Mouse (Mus musculus) sigmoid colon, adult 10 weeks (tissue): ENCODE data around the gene Tusc2. TPM values are rescaled to one million over a fixed set of nuclear protein-coding genes. Genes with fewer than 3 reads are reported as not detected.

Experiments used
- polyA plus RNA-seq: library from polyadenylated mRNA; stranded (reverse); fragments of 350-450 nt; fragmentation: Illumina TruSeq; extraction: RNeasy Lipid Tissue Mini Kit (QIAGEN cat#74804); gene quantifications from one replicate; pipeline ENCODE4 v1.2.3, GENCODE M21; 2014; ENCODE audit warnings: low read depth, low replicate concordance

Tusc2 gene
- 20.1 TPM for polyA plus RNA-seq

GRCm38 (mm10) chr9:107563029-107563581, at the start of gene Tusc2:
Gene Tusc2 (plus strand): TSS chr9:107563255.

DNA sequence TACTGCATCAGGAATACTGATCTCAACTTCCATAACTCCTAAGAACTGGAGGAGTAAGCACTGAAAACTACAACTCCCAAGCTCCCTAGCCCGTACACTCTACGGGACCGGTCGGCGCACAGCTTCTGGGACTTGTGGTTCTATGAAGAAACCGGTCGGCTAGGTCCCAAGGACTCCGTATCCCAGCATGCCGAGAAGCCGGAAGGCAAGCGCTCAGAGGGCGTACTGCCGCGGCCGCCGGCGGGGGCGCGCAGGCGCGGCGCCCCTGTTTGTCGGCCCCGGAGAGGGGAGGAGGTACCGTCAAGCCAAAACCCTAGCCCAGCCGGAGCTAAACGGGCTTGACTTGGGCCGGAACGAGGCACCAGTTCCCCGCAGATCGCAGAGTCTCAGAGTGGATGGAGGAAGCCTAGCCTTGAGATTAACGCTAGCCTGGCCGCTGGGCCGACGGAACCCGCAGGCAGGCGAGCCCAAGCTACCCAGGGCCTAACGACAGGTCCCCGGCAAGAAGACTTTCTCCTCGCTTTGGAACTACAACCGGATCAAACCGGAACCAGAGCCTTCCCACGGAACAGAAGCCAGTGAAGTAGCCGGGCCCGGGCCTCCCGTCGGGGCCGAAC, 29.2 kb upstream of the Tusc2 start, which contains the start of gene Tmem115:
Gene Tmem115 (plus strand): TSS at position 155 of the 617 bp plus-strand sequence.

DNA sequence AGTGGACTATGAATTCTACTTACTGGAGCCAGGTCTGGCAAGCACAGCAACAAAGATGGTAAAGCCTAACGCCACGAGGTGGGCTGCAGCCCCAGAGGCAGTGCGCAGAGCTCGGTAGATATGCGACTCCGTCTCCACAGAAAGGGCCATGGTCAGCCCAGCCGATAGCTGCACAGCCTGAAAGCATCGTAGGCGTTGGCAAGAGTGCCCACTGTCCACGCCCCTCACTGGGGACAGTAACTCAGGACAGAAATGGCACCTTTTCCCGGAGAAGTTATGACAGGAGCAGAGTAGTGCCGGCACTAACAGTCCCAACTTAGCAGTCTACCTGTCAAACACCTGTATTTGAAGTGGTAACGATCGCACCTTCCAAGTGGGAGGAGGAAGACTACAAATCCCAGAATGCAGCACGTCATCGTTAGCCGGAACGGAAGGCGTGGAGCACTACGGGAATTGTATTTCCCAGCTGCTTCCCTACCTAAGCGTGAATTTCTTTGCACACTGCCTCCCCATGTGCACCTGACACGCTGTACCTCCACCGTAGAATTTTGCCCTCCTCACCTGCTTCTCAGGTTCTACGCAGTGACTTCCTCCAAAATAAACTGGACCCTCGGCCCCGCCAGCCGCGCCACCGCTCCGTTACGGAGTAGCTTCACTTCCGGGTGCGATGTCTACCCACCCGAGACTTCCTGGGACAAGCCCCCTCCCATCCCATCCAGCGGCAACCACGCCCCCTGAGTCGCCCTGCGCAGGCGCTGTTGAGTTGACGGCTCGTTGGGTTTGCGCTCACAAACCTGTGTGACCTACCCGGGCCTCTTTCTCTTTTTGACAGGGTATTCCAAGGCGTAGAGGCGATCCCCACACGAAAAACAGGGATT, 21.3 kb upstream of the Tusc2 start, which contains the start of the genes Cyb561d2 and Nprl2:
Gene Cyb561d2 (minus strand): TSS at position 720 of the 878 bp plus-strand sequence.
Gene Nprl2 (plus strand): TSS at position 753 of the 878 bp plus-strand sequence.

DNA sequence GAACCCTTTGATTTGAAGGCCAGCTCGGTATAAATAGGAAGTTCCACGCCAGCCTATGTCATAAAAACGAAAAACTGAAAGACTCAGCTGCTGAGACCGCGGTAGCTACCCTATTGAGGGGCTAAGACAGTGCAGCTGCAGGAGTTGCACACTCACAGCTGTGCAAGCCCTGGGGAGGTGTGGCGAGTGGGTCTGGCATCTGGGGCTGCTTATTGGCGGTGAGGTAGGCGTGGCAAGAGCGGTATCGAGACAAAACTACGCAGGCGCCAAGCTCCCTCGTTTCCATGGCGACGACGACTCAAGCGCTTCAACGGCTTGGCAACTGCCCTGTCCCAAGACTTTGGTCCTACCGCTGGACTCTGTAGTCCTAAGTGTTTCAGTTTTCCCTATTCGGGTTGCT, 16.0 kb upstream of the Tusc2 start, which contains the start of gene Zmynd10:
Gene Zmynd10 (plus strand): TSS at position 273 of the 400 bp plus-strand sequence.

DNA sequence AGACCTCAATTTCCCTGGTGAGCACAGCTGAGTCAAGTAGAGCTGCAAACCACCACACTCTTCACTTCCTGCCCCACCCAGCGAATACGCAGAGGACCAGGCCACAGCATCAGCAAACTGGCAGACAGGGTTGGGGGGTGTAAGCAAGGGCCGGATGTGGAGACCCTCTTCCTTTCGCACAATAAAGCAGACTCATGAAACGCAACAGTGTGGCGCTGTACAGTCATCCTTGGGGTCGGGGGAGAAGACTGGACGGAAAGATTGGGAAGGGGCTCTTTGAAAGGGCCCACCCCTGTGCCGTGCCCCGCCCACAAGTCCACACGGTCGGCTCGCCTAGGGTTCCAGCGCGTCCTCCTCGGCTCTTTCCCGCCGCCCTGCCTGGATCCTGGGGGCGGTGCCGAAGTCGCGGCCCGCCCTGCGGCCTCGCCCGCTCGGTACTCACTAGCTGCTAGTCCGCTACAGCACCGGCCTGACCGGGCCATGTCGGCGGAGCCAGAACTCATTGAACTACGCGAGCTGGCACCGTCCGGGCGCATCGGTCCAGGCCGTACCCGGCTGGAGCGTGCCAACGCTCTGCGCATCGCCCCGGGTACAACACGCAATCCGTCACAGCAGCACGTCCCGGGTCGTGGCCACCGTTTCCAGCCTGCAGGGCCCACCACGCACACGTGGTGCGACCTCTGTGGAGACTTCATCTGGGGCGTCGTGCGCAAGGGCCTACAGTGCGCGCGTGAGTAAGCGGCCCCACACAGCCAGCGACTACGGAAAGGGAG, 11.8 kb upstream of the Tusc2 start, which contains the start of gene Rassf1:
Gene Rassf1 (plus strand): TSS at position 439 of the 773 bp plus-strand sequence.

GRCm38 (mm10) chr9:107567702-107568319, 4.8 kb downstream of the Tusc2 start, which contains the start of gene Hyal2:
Gene Hyal2 (plus strand): TSS chr9:107567945.

DNA sequence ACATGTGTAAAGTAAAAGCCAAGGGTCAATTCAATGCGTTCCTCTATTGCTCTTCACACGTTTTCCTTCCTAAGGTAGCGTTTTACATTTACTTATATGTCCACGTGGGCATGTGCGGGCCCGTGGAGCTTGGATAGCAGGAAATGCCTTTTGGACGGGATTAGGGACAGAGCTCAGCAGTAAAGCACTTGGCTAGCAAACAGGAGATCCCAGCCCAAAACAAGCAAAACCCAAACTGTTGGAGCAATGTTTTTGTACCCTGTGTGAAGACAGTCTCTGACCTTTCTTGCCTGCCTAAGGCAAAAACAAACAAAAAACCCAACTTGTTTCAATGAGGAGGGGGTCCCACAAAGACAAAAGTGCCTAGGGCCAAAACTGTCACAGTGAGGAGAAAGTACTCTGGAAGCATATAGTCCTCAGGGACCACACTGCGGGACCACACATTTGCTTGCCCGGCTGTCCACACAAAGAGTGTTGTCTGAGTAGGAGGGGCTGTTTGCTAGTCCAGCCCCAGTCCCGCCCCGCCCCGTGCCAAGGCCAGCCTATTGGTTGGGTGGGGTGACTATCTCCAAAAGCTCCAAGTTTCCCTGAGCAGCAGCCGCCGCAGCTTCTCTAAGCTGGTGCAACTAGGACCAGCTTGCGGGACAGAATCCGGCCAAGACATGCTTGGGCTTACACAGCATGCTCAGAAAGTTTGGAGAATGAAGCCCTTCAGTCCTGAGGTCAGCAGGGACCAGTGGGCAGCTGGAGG, 13.5 kb downstream of the Tusc2 start, which contains the start of gene Hyal1:
Gene Hyal1 (plus strand): TSS at position 571 of the 751 bp plus-strand sequence.

GRCm38 (mm10) chr9:107578587-107578986, 15.5 kb downstream of the Tusc2 start, which contains the start of gene Naa80:
Gene Naa80 (plus strand): TSS chr9:107578887.

GRCm38 (mm10) chr9:107580501-107581317, 17.7 kb downstream of the Tusc2 start, which contains the start of gene Hyal3:
Gene Hyal3 (plus strand): TSS chr9:107580818.

GRCm38 (mm10) chr9:107586974-107587832, 24.1 kb downstream of the Tusc2 start, which contains the start of gene Ifrd2:
Gene Ifrd2 (plus strand): TSS chr9:107587642.

GRCm38 (mm10) chr9:107608741-107609432, 45.8 kb downstream of the Tusc2 start, which contains the start of gene Sema3b:
Gene Sema3b (minus strand): TSS chr9:107609229.

Other genes starting within 250 kb of the Tusc2 start
- 2.2 TPM for gene Hemk1, start 224.9 kb upstream of the Tusc2 start, polyA plus RNA-seq
- gene 6430571L13Rik, start 222.7 kb upstream of the Tusc2 start, polyA plus RNA-seq: not detected
- 0.98 TPM for gene Cacna2d2, start 163.6 kb upstream of the Tusc2 start, polyA plus RNA-seq
- not detected for gene Tmem115, start 29.3 kb upstream of the Tusc2 start, polyA plus RNA-seq
- 1.6 TPM for gene Cyb561d2, start 21.1 kb upstream of the Tusc2 start, polyA plus RNA-seq
- gene Nprl2, start 21.0 kb upstream of the Tusc2 start, polyA plus RNA-seq: 2.0 TPM
- not detected for gene Zmynd10, start 16.0 kb upstream of the Tusc2 start, polyA plus RNA-seq
- gene Rassf1, start 11.7 kb upstream of the Tusc2 start, polyA plus RNA-seq: 33.5 TPM
- gene Hyal2, start 4.7 kb downstream of the Tusc2 start, polyA plus RNA-seq: 0.28 TPM
- 2.7 TPM for gene Hyal1, start 13.7 kb downstream of the Tusc2 start, polyA plus RNA-seq
- 1.5 TPM for gene Naa80, start 15.6 kb downstream of the Tusc2 start, polyA plus RNA-seq
- gene Hyal3, start 17.6 kb downstream of the Tusc2 start, polyA plus RNA-seq: not detected
- 25.5 TPM for gene Ifrd2, start 24.4 kb downstream of the Tusc2 start, polyA plus RNA-seq
- gene Sema3b, start 46.0 kb downstream of the Tusc2 start, polyA plus RNA-seq: 2.6 TPM
- 33.0 TPM for gene Gnai2, start 72.1 kb downstream of the Tusc2 start, polyA plus RNA-seq
- gene Slc38a3, start 106.3 kb downstream of the Tusc2 start, polyA plus RNA-seq: not detected
- not detected for gene Gnat1, start 116.5 kb downstream of the Tusc2 start, polyA plus RNA-seq
- 0.76 TPM for gene Sema3f, start 147.2 kb downstream of the Tusc2 start, polyA plus RNA-seq
- 233 TPM for gene Rbm5, start 207.7 kb downstream of the Tusc2 start, polyA plus RNA-seq